Mouse (Mus musculus) embryo, embryonic 11 days (tissue): ENCODE data around the gene Morn1.

Source experiments
- DNase-seq: peaks from one replicate; pipeline ENCODE4 v3.0.0-alpha.2; 2015

The Morn1 gene

DNA sequence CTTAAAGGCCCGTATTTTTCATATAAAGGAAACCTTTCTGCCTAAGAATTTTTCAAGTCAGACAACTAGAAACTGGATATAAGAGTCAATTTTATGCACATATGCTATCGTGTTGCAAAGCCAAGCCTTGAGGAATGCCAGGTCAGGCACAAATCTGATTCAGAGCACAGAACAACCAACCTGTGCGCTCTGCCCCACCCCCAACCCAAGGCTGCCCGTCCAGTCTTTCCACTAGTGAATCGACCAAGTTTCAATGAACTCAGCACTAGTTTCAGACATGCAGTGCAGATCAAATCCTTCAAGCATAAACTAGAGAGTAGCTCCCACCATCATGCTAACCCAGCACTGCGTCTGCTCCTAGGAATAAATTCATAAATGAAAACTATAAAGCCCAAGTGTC, 6.7 kb upstream of the Morn1 start:
- no peak for DNase-seq

DNA sequence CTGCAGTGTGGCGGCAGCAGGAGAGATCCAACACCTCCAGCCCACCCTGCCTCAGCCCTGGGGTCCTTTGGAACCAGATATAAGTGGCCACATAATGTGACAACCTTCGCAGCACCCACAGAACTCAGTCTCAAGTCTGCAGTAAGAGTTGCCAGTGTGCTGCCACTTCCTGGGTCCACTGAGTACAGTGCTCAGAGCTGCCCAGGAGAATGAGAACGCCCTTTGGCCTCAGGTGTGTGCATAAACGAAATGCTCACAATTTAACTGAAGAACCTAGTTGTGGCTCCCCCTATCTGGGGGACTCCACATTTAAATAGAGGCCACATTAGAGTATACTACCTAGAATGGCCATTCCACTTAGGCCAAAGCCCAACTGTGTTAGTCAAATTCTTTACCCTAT, 2.8 kb upstream of the Morn1 start:
- no peak for DNase-seq

DNA sequence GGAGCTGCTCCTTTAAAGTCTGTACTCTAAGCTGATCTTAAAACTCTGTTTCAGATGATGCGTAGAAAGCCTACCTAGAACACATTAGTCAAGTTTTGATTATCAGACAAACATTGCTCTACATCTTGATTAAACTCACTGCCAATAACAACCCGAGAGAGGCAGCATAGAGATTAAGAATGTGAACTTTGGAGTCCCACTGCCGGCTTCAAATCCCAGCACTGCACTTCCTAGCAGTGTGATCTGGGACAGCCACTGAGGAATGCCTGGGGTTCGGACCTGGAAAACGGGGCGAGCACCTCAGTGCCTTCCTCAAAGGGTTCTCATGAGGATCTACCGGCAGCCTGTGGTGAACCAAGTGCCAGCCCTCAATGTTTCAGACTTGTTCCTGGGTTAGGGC, 2.0 kb upstream of the Morn1 start:
- DNase-seq = no peak

DNA sequence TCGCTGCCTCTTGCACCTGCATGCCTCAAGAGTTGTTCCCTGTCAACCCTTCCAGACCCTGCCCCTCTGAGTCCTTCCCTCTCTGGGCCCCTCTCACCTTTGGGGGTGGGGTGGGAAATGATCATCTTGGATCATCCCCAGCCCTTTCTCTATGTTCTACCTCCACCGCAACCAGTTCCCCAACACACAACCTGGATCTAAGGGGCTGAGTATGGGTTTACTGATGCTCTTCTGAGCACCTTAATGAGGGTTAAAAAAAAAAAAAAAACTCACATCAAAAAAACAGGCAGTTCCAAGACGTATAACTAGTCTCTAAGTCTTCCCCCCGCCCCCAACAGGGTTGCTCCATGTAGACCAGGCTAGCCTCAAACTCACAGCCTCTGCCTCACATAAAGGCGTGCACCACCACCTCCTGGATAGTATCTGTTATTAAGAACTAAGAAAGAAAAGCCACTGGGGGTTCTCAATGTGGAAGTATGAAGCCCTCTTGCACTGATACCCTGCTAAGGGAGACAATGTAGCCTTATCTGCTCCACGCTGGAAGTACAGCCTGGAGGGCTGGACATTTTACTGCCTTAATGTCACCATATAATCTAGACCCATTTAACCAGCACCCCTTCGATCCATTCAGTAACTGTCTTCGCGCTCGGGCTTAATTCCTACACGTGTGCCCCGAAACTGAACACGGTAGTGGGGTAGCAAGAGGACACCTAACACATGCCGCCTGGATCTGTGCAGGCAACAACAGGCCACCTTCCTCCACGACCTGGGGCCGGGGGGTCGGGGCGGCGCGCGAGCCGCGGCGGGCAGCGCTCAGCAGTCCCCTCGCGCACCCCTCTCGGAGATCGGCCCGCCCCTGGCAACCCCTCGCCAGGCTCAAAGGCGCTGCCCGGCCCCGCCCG, 920 bp upstream of the Morn1 start:
- DNase-seq = no peak

DNA sequence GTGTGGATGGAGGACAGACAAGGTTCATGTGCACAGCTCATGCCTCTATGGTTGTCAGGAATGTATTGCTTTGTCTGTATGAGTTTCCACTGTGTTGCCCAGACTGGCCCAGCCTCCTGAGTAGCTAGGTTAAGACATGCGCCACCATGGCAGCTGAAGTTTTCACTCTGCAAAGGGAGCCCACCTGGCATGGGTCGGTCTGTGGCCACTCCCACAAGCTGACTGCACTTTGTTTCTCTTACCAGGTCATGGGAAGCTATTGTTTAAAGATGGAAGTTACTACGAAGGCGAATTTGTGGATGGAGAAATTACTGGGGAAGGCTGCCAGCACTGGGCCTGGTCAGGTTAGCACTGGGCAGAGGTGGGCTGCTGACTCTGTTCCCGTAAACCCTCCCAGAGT, 2.9 kb downstream of the Morn1 start:
- no peak for DNase-seq

DNA sequence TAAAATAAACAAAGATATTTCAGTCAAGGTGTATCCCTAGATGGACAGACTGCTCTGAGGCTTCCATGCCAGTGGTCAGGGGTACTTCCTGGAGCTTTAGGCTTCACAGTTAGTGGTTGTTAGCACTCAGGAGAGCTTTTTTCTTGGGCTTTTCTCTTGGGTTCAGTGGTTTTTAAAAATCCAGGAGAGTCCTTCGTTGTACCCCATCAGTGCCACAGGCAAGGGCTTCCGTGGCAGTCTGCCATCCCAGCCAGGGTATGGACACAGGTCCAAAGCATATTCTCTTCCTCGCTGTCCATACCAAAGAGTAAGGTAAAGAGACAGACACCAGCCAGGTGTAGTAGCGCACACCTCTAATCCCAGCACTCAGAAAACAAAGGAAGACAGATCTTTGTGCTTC, 3.8 kb downstream of the Morn1 start:
- DNase-seq = no peak

DNA sequence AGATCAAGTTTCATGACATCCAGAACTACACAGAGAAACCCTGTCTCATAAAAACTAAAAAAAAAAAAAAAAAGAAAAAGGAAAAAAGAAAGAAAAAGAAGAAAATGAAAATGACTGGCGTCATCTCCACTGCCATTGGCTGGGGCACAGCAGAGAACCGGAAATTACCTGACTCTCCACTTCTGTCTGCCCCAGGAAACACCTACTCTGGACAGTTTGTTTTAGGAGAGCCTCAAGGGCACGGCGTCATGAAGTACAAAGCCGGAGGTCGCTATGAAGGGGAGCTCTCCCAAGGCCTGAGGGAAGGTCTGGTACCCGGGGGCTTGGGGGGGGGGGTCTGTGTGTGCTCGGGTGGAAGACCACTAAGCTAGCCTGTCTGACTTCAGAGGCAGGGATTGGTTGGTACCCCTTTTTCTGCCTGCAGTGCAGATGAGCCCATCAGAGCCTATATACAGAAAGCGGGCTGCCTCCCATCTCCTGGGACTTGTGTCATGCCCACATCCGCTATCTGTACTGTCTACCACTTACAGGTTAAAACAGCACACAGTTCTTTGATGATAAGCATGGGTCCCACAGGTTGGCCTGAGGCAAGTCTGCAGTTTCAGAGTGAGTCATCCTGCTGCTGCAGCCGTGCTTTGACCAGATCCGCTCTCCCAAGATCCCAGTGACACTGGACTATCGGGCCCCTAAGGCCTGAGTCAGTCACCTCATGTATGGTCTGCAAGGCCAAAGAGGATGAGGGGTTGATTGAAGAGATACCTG, 4.5 kb downstream of the Morn1 start:
- DNase-seq = no peak

DNA sequence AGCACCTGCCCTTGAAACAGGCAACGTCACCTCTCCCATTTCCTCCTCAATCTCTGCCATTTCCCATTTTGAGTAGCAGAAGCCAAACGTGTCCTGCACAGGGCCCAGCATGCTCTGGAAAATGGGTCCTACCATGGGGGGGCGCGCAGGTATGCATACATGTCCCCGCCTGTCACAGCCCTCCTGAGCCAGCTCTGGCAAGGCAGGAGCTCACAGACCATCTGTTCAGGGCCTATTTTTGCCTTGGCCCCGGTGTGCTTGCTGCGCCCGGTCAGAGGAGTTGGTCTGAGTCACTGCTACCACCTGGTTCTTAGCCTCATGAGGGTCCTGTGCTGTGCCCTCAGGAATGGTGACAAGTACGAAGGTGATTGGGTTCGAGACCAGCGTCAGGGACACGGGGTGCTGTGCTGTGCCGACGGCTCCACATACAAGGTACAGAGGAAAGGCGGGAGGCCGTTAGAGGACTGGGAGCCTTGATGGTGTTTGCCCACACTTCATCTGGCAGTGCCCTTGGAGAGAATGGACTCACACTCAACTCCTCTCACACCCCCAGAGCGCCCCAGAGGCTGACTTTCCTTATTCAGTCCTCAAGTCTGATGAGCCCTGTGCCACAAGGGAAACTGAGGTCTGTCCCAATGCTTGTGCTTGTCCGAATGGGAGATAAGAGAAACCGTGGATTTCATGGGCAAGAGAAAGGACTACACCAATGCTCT, 6.5 kb downstream of the Morn1 start:
- DNase-seq = no peak

DNA sequence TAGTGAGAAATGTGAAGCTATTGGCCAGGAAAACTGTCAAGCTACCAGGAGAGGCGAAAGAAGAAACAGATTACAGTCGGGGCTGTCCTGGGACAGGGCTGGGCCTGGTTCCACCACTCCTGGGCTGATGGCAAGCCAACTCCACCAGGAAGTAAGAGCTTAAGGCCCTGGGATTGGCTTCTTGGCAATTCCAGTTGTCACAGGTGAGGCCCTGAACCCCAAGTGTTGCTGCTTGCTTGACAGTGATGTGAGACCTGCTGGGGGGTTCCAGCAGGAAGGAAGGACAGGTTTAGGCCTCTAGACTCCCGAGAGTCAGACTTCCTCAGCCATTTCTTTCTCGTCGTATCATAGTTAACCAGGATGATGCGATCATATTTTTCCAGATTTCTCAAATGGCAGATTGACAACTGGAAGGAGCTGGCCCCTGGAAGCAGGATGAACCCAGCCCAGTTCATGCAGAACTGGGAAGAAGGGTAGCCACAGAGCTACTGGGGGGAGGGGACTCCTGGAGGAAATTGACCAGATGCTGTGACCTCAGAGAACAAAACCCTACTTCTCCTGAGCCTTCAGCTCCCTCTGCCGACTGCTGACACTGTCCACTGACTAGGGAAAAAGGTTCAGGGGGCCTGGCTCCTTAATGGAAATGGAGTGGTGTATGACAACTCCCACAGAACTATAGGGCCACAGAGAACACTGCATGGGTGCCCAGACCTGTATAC, 7.2 kb downstream of the Morn1 start:
- no peak for DNase-seq

DNA sequence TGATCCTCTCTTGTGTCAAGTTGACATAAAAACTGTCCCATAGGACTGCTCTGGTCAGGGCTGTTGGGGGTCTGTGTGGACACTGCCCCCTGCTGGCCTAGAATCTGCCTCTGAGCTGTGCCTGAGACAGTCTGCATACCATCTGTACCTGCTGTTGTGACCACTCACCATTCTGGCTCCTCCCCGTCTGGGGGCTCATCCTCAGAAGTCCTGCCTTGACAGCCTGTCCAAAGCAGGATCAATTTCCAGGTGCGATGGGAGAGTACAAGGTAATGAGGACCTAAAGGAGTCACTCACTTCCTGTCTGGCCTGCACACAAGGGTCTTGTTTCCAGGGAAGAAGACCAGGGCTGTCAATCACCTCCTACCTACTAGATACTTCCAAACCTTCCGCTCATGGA, 8.2 kb downstream of the Morn1 start:
- peak; percentile 63 for DNase-seq

DNA sequence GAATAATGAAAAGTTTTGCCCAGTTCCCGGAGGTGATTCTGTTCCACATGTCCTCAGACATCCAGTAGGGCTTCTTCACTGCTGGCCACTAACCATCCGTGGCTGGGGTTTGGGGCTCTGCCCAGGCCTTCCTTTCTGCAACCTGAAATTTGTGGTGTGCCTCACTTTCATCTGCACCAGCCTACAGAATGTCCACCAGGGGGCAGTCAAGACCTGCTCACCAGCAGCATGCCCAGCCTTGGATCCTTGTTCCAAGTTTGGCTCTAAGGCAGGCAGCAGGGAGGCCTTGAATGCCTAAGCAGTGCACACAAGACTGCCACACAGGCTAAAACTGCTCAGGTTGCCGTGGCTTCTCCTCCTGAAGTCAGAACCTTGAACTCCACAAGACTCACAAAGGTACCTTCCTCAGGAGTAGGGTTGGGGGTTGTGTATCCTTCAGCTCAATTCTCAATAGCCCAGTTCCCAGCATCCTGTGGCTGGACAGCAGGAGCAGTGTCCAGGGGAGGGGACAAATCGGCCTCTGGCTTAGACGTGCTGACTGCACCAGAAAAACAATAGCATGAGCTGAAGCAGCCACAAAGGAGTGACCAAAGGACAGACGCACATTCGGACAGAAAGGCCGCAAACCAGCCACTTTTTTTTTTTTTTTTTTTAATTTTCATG, 9.0 kb downstream of the Morn1 start:
- DNase-seq = peak; percentile 93

DNA sequence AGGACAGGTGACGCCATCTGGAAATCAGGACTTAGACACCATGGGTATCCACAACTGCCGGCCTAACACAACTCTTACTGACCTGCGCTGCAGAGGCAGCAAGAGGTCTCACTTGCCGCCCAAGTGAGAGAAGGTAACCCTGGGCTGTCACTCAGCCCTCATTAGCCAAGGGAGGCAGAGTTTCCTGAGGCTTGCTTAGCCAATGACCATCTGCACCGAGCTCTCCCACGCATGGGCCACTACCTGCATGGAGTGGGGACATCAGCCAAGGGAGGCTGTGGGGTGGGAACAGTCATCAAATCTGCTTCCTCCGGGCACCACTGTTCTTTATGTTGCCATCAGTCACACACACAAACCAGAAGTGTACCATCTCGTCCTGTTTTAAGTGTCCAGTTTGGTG, 9.6 kb downstream of the Morn1 start:
- DNase-seq = no peak

DNA sequence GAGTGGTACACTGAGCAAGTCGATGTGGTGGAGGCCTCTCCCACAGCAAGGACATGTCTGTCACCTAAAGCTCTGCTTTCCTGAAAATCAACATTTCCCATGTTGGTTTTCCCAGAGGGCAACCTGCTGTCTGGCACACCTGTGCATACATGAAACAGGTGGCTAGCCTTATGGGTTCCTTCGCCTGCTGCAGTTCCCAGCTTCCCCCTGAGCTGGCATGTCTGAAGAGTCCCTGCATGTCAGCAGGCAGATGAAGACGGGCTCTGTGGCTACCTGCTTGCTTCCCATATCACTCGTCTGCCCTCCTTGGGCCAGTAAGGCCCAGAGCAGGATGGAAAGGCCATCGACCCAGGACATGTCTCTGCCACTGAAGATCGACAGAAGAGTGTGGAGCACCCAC, 11.1 kb downstream of the Morn1 start:
- no peak for DNase-seq

DNA sequence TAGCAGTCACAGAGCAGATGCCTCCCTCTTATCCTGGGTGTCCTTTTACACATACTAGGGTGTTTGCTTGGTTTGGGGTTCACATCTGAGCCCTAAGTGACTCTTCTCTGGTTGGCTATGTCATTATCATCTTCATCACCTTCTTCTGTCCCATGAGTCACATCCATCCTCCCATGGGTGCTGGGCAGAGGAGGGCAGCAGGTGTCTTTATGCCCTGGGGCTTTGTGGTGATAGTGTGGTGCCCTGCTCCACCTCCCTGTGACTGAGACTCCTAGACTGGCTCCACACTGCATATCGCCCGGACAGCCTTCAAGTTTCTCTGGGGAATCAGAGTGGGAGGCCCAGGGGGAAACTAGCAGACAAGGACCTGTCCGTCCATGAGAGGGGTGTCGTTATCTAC, 12.2 kb downstream of the Morn1 start:
- no peak for DNase-seq

DNA sequence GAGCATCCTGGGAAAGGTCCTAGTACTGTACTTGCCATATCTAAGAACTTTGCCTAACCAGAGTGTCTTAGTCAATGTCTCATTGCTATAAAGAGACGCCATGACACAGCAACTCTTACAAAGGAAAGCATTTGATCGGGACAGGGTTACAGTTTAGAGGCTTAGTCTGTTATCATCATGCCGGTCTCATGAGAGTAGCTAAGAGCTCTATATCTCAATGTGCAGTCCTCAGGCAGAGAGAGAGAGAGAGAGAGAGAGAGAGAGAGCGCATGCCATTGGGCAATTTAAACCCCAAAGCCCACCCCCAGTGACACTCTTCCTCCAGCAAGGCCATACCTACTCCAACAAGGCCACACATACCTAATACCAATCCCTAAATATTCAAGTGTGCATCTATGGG, 21.5 kb downstream of the Morn1 start:
- DNase-seq = no peak

DNA sequence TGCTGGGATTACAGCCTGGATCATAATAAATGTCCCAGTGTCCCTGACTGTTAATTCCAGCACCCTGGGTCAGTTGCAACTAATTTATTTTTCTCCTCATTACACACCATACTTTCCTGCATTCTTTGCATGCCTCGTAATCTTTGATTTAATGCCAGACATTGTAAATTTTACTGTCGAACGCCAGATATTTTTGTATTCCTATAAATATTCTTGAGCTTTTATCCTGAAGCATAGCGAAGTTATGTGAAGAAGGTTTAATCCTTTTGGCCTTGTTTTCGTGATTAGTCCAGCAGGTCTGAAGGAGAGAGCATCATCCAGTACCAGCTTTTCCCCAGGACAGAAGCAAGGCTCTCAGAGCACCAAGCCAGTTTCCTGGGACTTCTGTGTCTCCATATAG, 23.1 kb downstream of the Morn1 start:
- DNase-seq = no peak

DNA sequence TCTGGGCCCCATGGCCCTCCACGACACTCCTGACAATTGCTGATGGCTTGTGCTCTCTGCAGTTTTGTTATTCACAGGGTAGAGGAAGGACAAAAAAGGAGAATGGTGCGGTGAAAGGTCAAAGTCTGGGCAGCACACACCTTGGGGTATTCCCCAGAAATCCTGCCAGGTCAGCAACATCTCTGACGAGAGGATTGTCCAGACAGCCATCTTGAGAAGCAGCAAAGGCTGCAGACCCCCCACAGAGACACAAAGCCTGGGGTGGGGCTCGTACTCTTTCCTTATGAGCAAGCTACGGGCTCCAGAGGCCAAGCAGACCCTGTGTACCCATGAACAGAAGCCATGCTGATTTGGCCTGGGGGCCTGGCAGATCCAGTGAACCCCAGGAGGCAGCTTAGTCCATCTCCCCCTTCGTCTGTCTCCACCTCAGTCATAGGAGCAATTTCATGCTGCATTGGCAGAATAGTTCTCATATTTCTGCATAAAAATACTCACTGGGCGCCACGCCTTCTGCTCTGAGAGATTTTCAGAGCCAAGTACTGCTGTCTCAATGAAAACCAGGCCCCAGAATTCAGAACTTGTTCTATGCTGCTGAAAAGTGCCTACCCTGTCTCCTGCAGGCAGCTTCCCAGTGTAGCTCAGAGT, 27.5 kb downstream of the Morn1 start:
- DNase-seq = no peak

DNA sequence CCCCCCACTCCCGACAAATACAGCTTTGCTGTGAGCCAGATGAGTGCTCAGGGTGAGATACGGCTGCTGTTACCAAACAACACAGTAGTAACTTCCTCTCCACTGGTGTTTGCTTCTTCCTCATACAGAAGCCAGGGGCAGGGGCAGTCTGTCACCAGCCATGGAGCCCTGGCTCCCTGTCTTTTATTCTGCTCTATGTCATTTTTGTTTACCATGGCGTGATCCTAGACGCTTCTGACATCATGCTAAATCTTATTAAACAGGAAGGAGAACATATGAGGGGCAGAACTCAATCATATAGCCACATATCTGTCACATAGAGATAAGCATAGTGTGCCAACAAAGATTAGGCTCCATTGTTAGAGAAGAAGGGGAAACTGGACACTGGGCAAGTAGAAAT, 30.2 kb downstream of the Morn1 start:
- DNase-seq = no peak

DNA sequence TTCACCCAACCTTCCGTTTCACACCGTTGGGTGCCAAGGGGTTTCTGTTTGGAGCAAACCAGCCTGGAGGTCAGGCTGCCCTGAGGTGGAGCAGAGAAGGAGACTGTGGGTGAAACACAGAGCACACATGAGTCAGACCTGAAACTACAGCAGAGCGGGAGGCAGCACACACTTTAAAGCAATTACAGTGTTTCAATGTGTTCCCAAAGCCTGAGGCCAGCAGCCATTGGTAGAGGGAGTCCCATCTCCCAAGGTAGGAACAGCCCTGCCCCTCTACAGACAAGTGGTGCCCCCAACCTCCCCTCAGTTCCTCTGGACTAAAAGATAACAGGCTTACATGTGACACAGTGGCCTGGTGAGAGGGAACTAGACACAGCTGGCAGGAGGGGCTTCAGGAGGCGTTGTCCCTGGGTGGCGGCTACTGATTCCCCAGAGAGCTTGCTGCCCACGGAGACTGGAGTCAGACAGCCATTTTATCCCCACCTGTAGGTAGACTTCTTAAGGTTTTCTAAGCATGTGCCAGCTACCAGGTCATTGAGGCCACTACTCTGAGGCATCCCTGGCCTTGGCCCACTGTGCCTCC, 31.1 kb downstream of the Morn1 start:
- no peak for DNase-seq

DNA sequence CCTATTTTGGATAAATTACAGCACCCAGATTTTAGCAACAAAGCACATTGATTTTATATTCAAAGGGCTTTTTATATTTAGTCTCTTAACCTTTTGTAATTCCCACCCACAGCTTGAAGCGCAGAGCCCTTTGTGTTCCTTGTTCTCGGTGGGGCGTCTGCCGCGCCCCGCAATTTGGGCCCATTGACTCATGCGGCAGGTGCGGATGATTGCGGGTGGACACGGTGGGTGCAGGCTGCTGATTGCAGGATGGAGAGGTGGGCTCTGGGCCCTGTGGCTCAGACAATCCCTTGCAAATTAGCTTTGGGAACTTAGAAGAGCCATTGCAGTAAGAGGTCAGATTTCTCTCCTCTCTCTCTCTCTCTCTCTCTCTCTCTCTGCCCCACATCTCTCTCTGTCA, 31.9 kb downstream of the Morn1 start:
- DNase-seq = no peak

DNA sequence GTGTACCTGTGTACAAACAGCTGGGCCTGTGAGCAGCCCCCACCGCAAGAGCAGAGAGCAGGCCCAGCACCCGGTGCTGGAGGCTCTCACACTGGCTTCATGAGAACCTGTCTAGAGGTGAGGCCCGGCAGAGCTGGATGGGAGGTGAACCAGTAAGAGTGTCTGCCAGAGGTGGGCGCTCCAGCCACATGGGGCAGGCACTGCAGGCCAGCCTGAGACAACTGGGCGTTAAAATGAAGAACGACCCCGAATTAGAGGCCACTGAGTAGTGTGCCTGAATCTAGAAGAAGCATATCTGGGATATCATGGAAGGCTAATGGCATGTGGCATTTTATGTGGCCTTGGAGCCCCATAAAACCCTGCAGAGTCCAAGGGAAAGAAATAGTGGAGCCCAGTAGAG, 33.7 kb downstream of the Morn1 start:
- DNase-seq = no peak

DNA sequence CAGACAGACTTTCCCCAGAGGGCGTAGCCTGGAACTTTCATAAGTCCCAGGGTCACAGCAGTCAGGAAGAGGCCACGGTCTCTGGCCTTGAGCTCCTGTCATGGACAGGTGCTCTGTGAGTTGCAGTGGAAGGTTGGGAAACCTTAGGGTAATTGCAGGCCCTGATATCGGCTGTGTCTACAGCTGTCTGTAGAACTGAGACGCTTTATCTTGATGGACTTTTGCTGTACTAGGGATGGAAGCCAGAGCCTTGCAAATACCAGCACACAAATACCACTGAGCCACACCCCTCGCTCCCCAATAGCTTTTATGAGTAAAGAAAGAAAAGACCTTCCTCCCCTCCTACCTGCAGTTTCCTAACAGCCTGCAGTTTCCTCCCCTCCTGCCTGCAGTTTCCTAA, 34.2 kb downstream of the Morn1 start:
- no peak for DNase-seq
